Mouse (Mus musculus) Patski (cell line): ENCODE measurements around the gene Olfr741. TPM values are rescaled to one million over a fixed set of nuclear protein-coding genes. Genes with fewer than 3 reads are reported as not detected.

ENCODE experiments used
- ATAC-seq: fragments of 100-300 bp; one replicate; pipeline ENCODE4 v1.8.0; 2021
- CTCF ChIA-PET: fragments of 350-600 bp; sonication (Branson Sonifier 250); formaldehyde crosslinking; loops from one replicate; lab custom pipeline; 2022; ENCODE audit warnings: inconsistent platforms; lab: Charles Lee
- POLR2A ChIA-PET: fragments of 350-600 bp; sonication (Branson Sonifier 250); formaldehyde crosslinking; loops from one replicate; lab custom pipeline; 2022; ENCODE audit warnings: antibody characterized with exemption, inconsistent platforms; lab: Charles Lee
- DNase-seq: peaks from one replicate; pipeline ENCODE4 v3.0.0-alpha.2; 2011; ENCODE audit warnings: low read depth, low spot score
- H3K27me3 ChIP-seq: fragments of 371-371 bp; one replicate; pipeline ENCODE4 v1.5.1; 2021
- CTCF ChIP-seq: fragments of 100-300 bp; IDR thresholded peaks from one replicate; pipeline ENCODE4 v1.5.1; 2021
- in situ Hi-C: fragments of 300-500 bp; cut with MboI; formaldehyde crosslinking; loops from 3 replicates; pipeline ENCODE4 v1.11.1; 2018; ENCODE audit warnings: low pct_unique_long_range_greater_than_20kb, mixed read lengths
- polyA plus RNA-seq: library from polyadenylated mRNA; unstranded; gene quantifications from one replicate; pipeline ENCODE4 v1.2.3, GENCODE M21; 2021

Olfr741 gene
- not detected for polyA plus RNA-seq

DNA sequence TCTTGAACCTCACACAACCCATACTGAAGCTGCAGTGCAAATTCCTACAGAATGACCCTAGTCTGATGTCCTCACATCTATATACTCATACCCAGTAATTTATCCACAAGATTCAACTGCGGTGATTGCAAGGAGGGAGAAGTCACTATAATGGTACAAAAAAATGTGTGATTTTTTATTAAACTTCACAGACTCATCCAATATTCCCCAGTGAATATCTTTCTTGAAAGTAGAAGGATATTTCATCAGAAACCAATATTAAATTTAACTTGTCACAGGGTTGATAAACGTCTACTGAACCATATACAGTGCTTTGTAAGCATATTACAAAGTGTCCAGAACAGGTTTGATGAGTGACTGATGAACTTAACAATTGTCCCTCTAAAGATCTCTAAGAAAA, at the start of gene Olfr741:
Gene Olfr741, plus strand, starts transcription at position 301 of the 400 bp plus-strand sequence.
- ATAC-seq = no peak
- H3K27me3 ChIP-seq = no peaks in the 10 kb centered on the region
- TF ChIP-seq CTCF = no peak
- ChIA-PET POLR2A (no interaction called here), CTCF (no interaction called here)
- no peak for DNase-seq
- in situ Hi-C loops = no loop called here

DNA sequence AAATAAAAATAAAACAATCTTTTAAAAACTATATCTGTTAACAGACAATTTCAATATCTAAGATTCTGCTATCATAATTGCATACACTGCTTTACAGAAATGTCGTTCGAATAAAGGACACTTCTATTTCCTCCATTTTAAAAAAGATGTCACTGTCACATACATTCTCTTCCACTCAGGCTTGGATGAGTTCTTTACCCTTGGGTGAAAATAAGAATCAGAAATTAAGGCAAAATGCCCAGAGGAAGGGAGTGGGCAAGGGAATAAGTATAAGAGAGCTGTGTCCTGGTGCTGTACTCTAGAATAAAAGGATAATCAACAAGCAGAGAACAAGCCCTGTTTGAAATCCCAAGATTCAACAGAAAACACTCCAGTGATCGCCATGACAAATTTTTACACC, 27.3 kb upstream of the Olfr741 start, which contains the start of gene Olfr740:
Gene Olfr740, plus strand, starts transcription at position 301 of the 400 bp plus-strand sequence.
- in situ Hi-C loops = no loop called here
- ATAC-seq (no peak), DNase-seq (no peak)
- no peak for TF ChIP-seq CTCF
- no peaks in the 10 kb centered on the region for H3K27me3 ChIP-seq
- POLR2A ChIA-PET = no interaction called here
- CTCF ChIA-PET = no interaction called here

- no peak for TF ChIP-seq CTCF
- POLR2A ChIA-PET = no interaction called here
- CTCF ChIA-PET = no interaction called here
- DNase-seq (no peak), ATAC-seq (no peak)
- no peaks in the 10 kb centered on the region for H3K27me3 ChIP-seq
- in situ Hi-C loops = no loop called here
Measured at GRCm38 (mm10) chr14:50478406-50478805, 5.9 kb downstream of the Olfr741 start.

GRCm38 (mm10) chr14:50503300-50503699, 30.8 kb downstream of the Olfr741 start, which contains the start of gene Olfr742:
Olfr742 (plus strand) TSS chr14:50503600.
- in situ Hi-C loops = no loop called here
- ChIA-PET CTCF (no interaction called here), POLR2A (no interaction called here)
- no peaks in the 10 kb centered on the region for H3K27me3 ChIP-seq
- no peak for ATAC-seq
- no peak for DNase-seq
- no peak for TF ChIP-seq CTCF

DNA sequence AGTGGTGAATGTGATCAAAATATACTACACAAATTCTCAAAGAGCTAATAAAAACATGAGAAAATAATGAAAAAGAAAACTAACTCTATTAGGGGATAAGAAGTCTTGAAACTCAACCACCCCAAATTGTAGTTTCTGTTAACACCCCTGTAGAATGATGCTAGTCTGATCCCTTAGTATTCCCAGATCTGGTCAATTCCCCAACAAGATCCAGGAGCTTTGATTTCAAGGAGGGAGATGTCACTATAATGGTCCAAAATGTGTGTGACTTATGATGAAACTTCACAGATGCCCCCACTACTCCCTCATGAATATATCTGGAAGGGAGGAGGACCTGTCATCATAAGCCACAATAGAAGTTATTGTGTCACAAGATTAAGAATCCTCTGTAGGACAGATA, 49.0 kb downstream of the Olfr741 start, which contains the start of gene Olfr743:
Gene Olfr743, plus strand, starts transcription at position 301 of the 400 bp plus-strand sequence.
- in situ Hi-C loops = no loop called here
- TF ChIP-seq CTCF = no peak
- ChIA-PET POLR2A (no interaction called here), CTCF (interaction anchor here (1.1 kb wide), 1 partner anchor 17 kb away, joined by 3 read pairs; no protein-coding TSS in a partner anchor)
- no peaks in the 10 kb centered on the region for H3K27me3 ChIP-seq
- ATAC-seq (no peak), DNase-seq (no peak)

Other genes with a start within 250 kb of the Olfr741 start
- gene Olfr731, start 230.9 kb upstream of the Olfr741 start, polyA plus RNA-seq = not detected
- gene Olfr732, start 188.5 kb upstream of the Olfr741 start, polyA plus RNA-seq = not detected
- gene Olfr733, start 171.2 kb upstream of the Olfr741 start, polyA plus RNA-seq = not detected
- gene Olfr734, start 146.0 kb upstream of the Olfr741 start, polyA plus RNA-seq = not detected
- not detected for gene Olfr735, start 123.9 kb upstream of the Olfr741 start, polyA plus RNA-seq
- gene Tlr11, start 114.8 kb upstream of the Olfr741 start, polyA plus RNA-seq = not detected
- gene Olfr736, start 91.6 kb upstream of the Olfr741 start, polyA plus RNA-seq = not detected
- not detected for gene Olfr738, start 65.2 kb upstream of the Olfr741 start, polyA plus RNA-seq
- gene Olfr739, start 54.1 kb upstream of the Olfr741 start, polyA plus RNA-seq = not detected
- gene Olfr740, start 27.2 kb upstream of the Olfr741 start, polyA plus RNA-seq = not detected
- not detected for gene Olfr742, start 30.9 kb downstream of the Olfr741 start, polyA plus RNA-seq
- not detected for gene Olfr743, start 49.1 kb downstream of the Olfr741 start, polyA plus RNA-seq
- not detected for gene Olfr744, start 142.1 kb downstream of the Olfr741 start, polyA plus RNA-seq
- not detected for gene Olfr745, start 166.7 kb downstream of the Olfr741 start, polyA plus RNA-seq
- not detected for gene Olfr746, start 174.3 kb downstream of the Olfr741 start, polyA plus RNA-seq
- gene Olfr747, start 220.5 kb downstream of the Olfr741 start, polyA plus RNA-seq = not detected
- gene Olfr748, start 234.6 kb downstream of the Olfr741 start, polyA plus RNA-seq = not detected